Mouse (Mus musculus) E14TG2a.4 (cell line): Measurements from ENCODE around the gene Muc15.

Source experiments
- H3K27me3 ChIP-seq: 2 replicates; pipeline ENCODE4 v1.6.1; 2014; ENCODE audit warnings: low read length, control low read depth; ENCODE audit not compliant: insufficient read depth
- H3K36me3 ChIP-seq: 2 replicates; pipeline ENCODE4 v1.6.1; 2014; ENCODE audit warnings: low read length, control low read depth; ENCODE audit not compliant: insufficient read depth
- H3K4me1 ChIP-seq: replicated peaks from 2 replicates; pipeline ENCODE4 v1.6.1; 2014; ENCODE audit warnings: low read depth, low read length, control low read depth
- H3K4me3 ChIP-seq: replicated peaks from 2 replicates; pipeline ENCODE4 v1.5.1; 2014; ENCODE audit warnings: mild to moderate bottlenecking, low read length
- H3K9me3 ChIP-seq: 2 replicates; pipeline ENCODE4 v1.6.1; 2014; ENCODE audit warnings: low read length, control low read depth
- CTCF ChIP-seq: conservative IDR thresholded peaks from 2 replicates; pipeline ENCODE4 v1.5.1; 2014; ENCODE audit warnings: low read length
- NANOG ChIP-seq: IDR thresholded peaks from 2 replicates; pipeline ENCODE4 v1.6.1; 2014; ENCODE audit warnings: borderline replicate concordance, low read length, mixed read lengths
- POU5F1 ChIP-seq: IDR thresholded peaks from 2 replicates; pipeline ENCODE4 v1.6.1; 2014; ENCODE audit warnings: low read length, borderline replicate concordance

The Muc15 gene

DNA sequence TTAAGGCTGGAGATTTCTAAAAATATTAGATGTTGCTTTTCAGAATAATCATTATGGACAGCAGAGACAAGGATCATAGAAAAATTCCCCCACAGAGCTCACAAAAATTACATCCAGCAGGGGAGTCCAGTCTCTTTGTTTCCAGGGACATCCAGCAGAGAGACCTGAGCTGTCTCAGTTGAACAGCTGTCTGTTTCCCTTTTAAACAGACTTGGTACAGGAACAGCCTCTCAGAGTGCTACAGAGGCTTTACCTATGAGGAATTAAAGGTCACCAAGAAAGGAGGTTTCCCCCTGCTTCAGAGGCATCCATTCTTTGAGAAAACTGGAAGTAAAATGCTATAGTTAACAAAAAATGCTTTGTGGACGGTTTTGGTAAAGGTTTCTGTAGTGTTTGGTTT, 19.4 kb downstream of the Muc15 start:
- Histone ChIP-seq H3K9me3 (no peaks in the 10 kb centered on the region), H3K36me3 (no peaks in the 10 kb centered on the region), H3K4me3 (no peak overlapping the region), H3K4me1 (no peaks in the 10 kb centered on the region), H3K27me3 (no peaks in the 10 kb centered on the region)
- TF ChIP-seq POU5F1: no peak
- no peak for TF ChIP-seq NANOG
- TF ChIP-seq CTCF: no peak

DNA sequence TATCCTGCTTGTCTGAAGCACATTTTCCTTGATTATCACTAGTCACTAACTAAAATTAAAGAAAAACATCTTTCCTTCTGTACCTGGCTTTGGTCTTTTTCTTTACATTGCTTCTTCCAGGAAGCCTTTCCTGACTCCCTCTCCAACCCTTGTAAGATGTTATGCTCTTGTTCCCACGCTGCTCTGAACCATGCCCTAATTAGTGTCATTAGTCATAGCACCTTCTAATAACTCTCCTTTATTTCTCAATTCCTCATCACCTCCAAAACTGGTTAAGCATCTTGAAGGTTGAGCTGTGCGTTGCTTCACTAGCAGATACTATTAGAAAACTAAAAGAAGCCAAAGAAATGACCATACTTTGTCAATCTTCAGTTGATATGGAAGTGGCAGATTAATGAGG, 36.4 kb downstream of the Muc15 start:
- TF ChIP-seq POU5F1 (no peak), CTCF (no peak), NANOG (no peak)
- no peaks in the 10 kb centered on the region for H3K36me3 ChIP-seq

DNA sequence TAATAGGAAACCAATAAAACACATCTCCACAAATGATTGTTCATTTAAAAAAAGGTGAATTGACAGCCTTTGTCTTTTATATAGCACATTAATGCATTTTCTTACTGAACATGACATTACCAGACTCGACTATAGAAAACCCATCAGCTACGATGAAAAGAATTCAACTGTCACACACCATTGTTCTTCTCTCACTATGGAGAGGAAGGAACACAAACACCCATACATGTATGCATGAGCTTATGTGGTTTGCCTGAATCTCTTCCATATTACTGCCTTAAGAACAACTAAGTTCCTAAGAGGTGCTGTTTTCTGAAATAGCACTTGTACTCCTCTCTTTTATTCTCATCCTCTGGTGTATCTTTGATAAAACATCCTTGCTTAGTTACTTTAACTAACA, 38.3 kb downstream of the Muc15 start:
- TF ChIP-seq POU5F1: no peak
- no peak for TF ChIP-seq NANOG
- no peak for TF ChIP-seq CTCF
- H3K9me3 ChIP-seq: no peaks in the 10 kb centered on the region
- no peaks in the 10 kb centered on the region for H3K4me1 ChIP-seq
- no peak overlapping the region for H3K4me3 ChIP-seq
- no peaks in the 10 kb centered on the region for H3K36me3 ChIP-seq
- H3K27me3 ChIP-seq: no peaks in the 10 kb centered on the region

More for the DNA sequence above, 36.4 kb downstream of the Muc15 start:
- Histone ChIP-seq H3K27me3 (no peaks in the 10 kb centered on the region), H3K4me3 (no peak overlapping the region), H3K4me1 (no peaks in the 10 kb centered on the region), H3K9me3 (no peaks in the 10 kb centered on the region)

DNA sequence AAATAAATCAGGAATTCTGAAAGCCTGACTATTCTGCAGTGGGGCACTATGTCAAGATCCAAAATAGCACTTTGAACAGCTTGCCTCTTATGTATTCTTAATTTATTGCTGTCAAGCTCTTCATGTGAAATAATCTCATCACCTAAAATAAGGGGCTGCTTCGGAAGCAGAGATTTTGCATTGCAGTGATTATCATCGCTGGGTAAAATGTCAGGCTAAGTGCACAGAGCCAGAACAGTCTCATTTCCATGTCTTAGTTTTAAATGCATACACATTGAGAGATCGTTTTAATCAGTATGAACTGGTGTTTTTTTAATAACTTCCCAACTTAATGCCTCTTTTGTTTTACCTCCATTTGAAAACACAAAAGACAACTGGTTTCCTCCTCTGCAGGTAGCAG, 66.3 kb downstream of the Muc15 start:
- no peaks in the 10 kb centered on the region for H3K4me1 ChIP-seq
- no peak for TF ChIP-seq POU5F1
- TF ChIP-seq CTCF: no peak
- no peak for TF ChIP-seq NANOG
- H3K4me3 ChIP-seq: no peak overlapping the region
- H3K27me3 ChIP-seq: no peaks in the 10 kb centered on the region
- no peaks in the 10 kb centered on the region for H3K9me3 ChIP-seq
- no peaks in the 10 kb centered on the region for H3K36me3 ChIP-seq
